In the genomic region with DNA sequence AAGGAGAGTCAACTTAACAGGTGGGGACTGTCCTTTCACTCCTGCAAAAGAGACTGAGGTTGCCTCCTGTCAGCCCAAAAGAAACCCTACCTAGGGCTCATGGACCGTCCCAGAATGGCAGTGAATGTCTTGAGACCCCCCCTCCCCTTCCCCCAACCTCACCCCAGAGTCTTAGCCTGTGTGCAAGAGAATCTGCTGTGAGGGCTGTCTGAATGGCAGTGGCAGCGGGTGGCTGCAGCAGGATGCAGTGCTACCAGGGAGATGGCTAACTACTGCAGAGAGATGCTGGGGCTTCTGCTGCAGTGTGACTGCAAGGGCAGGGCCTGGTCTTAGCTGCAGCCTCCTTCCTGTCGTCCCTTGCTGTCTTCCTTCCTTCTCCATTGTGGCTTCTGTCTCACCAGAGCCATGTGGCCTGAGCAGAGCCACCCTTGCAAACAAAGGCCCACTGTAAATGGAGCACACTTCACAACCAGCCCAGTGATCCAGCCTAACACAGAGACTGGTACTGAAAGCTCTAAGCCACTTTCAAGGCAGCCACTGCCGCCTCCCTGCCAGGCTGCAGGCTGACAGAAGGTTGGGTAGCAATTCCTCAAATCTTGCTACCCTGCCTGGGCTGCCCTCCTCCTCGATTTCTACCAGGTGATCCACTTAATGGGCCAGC, we compare ENCODE assay signal across 11 mouse cellular contexts. TPM values are rescaled to one million over a fixed set of nuclear protein-coding genes. Genes with fewer than 3 reads are reported as not detected.
DNase-seq lines count a peak whose midpoint lies in the region; ATAC-seq and TF ChIP-seq lines count a peak whose summit lies in the region.
"Had no signal": no experiment of that assay in that cellular context is flagged by ENCODE, and none has a peak within 500 bp of the region (broad histone marks: within the 10 kb centered on the region; RNA-seq: fewer than 3 reads in every experiment).

No protein-coding gene starts in this region.

- no peaks in the 10 kb centered on the region for H3K9me3 ChIP-seq in hindbrain, embryonic 11.5 days (ENCODE audit: control insufficient read depth, low read length)
- no peaks in the 10 kb centered on the region for H3K9me3 ChIP-seq in neural tube, embryonic 13.5 days

- TF ChIP-seq CTCF in heart, adult 2 months (IDR thresholded peaks at IDR 0.05): no peak

- no peaks in the 10 kb centered on the region for H3K4me1 ChIP-seq in hindbrain, embryonic 11.5 days (replicated peaks; ENCODE audit: control insufficient read depth, insufficient read depth, low read length)
- H3K4me1 ChIP-seq in neural tube, embryonic 13.5 days (replicated peaks): peaks cover 15% of the 10 kb centered on the region; the same call in 1 of the 2 replicates
- H3K4me1 ChIP-seq in heart, adult 2 months (ENCODE audit: control insufficient read depth, insufficient read depth, low read length): no peaks in the 10 kb centered on the region

- no peaks in the 10 kb centered on the region for H3K36me3 ChIP-seq in hindbrain, embryonic 11.5 days (ENCODE audit: control insufficient read depth, insufficient read depth, low read length)
- H3K36me3 ChIP-seq in neural tube, embryonic 13.5 days: no peaks in the 10 kb centered on the region
- H3K36me3 ChIP-seq in heart, adult 2 months (ENCODE audit: control insufficient read depth, insufficient read depth, low read length): no peaks in the 10 kb centered on the region

- H3K9ac ChIP-seq in hindbrain, embryonic 11.5 days (ENCODE audit: low read depth, low read length): peak overlapping the region; percentile 27; the same call in 1 of the 2 replicates
- no peak overlapping the region for H3K9ac ChIP-seq in neural tube, embryonic 13.5 days
- H3K9ac ChIP-seq in heart, adult 2 months (ENCODE audit: low read depth, low read length): no peak overlapping the region

- ATAC-seq in hindbrain, embryonic 11.5 days (ENCODE audit: low FRiP score): no peak
- ATAC-seq in neural tube, embryonic 13.5 days (ENCODE audit: low read depth): peak; percentile 40; the same call in 1 of the 2 replicates

- 43% methylated on average over 5 of the region's 5 CpGs for WGBS in hindbrain, embryonic 11.5 days
- WGBS in neural tube, embryonic 13.5 days: 47% methylated on average over 5 of the region's 5 CpGs
- 64% methylated on average over 5 of the region's 5 CpGs for WGBS in heart, adult 2 months

- H3K79me2 ChIP-seq in heart, adult 2 months (replicated peaks; ENCODE audit: control insufficient read depth, insufficient read depth, low read length): no peaks in the 10 kb centered on the region

- no peak for TF ChIP-seq EP300 in heart, adult 2 months (IDR thresholded peaks at IDR 0.05; ENCODE audit: insufficient read depth, low read depth, low read length)

- intact Hi-C loops in heart, adult 2 months (cut with DNase I): no loop called here

- TF ChIP-seq POLR2A in heart, adult 2 months (IDR thresholded peaks at IDR 0.05; ENCODE audit: insufficient read depth, low read depth, low read length): no peak

- no peak overlapping the region for H3K4me3 ChIP-seq in hindbrain, embryonic 11.5 days (ENCODE audit: low read depth, low read length)
- no peak overlapping the region for H3K4me3 ChIP-seq in neural tube, embryonic 13.5 days
- H3K4me3 ChIP-seq in heart, adult 2 months: no peak overlapping the region
- H3K4me3 ChIP-seq: erythroblast, embryonic 14.5 days had no signal

- H3K4me2 ChIP-seq in hindbrain, embryonic 11.5 days (replicated peaks; ENCODE audit: low read depth, low read length): no peak overlapping the region
- no peak overlapping the region for H3K4me2 ChIP-seq in neural tube, embryonic 13.5 days

- H3K27ac ChIP-seq in hindbrain, embryonic 11.5 days (ENCODE audit: low read depth, low read length): no peak overlapping the region
- H3K27ac ChIP-seq in neural tube, embryonic 13.5 days (replicated peaks): 0 out of 2 replicates have a peak overlapping the region, but pooled peaks have one; percentile 4
- H3K27ac ChIP-seq in heart, adult 2 months: no peak overlapping the region

- DNase-seq in left cerebral cortex, adult 11 months (ENCODE audit: low spot score): peak; percentile 37
- no peak for DNase-seq in left cerebral cortex, adult 18-20 months (ENCODE audit: low spot score in 2 of 2)
- DNase-seq in hindbrain, embryonic 11.5 days (ENCODE audit: low spot score): peak; percentile 18
- DNase-seq in layer of hippocampus, adult 8-10 months (ENCODE audit: low spot score in 2 of 2): peak; percentile 43
- DNase-seq in heart, adult 2 months: no peak
- DNase-seq in spleen, postnatal 36 days (ENCODE audit: low spot score in 2 of 2): no peak
- DNase-seq: heart, postnatal 10 days; kidney, adult 8-10 months; thymus, postnatal 4 days had no signal

- no peaks in the 10 kb centered on the region for H3K27me3 ChIP-seq in hindbrain, embryonic 11.5 days (ENCODE audit: control insufficient read depth, insufficient read depth, low read length)
- H3K27me3 ChIP-seq in neural tube, embryonic 13.5 days: no peaks in the 10 kb centered on the region
- no peaks in the 10 kb centered on the region; the same call in 1 of the 2 replicates for H3K27me3 ChIP-seq in heart, adult 2 months (ENCODE audit: control insufficient read depth, insufficient read depth, low read length)

RNA-seq across cellular contexts. Expression of a gene that starts 25.2 kb away (rescaled TPM):
- 10 to 100 TPM; 25.4 to 27.5 TPM for total RNA-seq in left cerebral cortex, adult 18-20 months (2021)
- polyA plus RNA-seq in hindbrain, embryonic 11.5 days (2014; fragmentation: Nextera tagmentation; extraction: Ambion mirVana): 23.4 and 24.7 TPM in 2 replicates
- 10 to 100 TPM; 24.4 to 27.7 (median 27.2) TPM for total RNA-seq in layer of hippocampus, adult 8-10 months (2022)
- 15.9 and 16.2 TPM in 2 replicates for polyA plus RNA-seq in neural tube, embryonic 13.5 days (2015; fragmentation: Nextera tagmentation; extraction: Ambion mirVana)
- 10 to 100 TPM; 28.2 to 28.7 TPM for total RNA-seq in heart, adult 2 months (2021)
- 2.7 and 5.1 TPM in 2 replicates for polyA plus RNA-seq in heart, adult 2 months (2012; rRNA removed)

Comparison
In these comparisons a context has a peak if more than half of its experiments do, and no peak if none do; other contexts are left out.
1. DNase-seq: peak in left cerebral cortex, adult 11 months (single experiment), hindbrain, embryonic 11.5 days (single experiment) and layer of hippocampus, adult 8-10 months (2 of 2); none in left cerebral cortex, adult 18-20 months (0 of 2), heart, adult 2 months (0 of 2) and spleen, postnatal 36 days (0 of 2).